Mouse (Mus musculus) limb, embryonic 15.5 days (tissue): ENCODE results near the gene Cx3cr1. TPM values are rescaled to one million over a fixed set of nuclear protein-coding genes. Genes with fewer than 3 reads are reported as not detected.
A peak's percentile ranks its signal among the peaks of the same experiment; 100 is the strongest.

ENCODE experiments used
- ATAC-seq: fragments of 200-750 bp; cut with Nextera tagmentation; 2 replicates; pipeline ENCODE4 v1.8.0; 2017; ENCODE audit warnings: low read depth, moderate TSS enrichment; ENCODE audit not compliant: insufficient number of reproducible peaks, low FRiP score, low TSS enrichment
- H3K27ac ChIP-seq: fragments of 300-500 bp; sonication (generic); 2 replicates; pipeline ENCODE4 v1.5.1; 2015; ENCODE audit warnings: moderate library complexity, mild to moderate bottlenecking, inconsistent platforms
- H3K27me3 ChIP-seq: fragments of 300-500 bp; sonication (generic); 2 replicates; pipeline ENCODE4 v1.6.1; 2015; ENCODE audit warnings: inconsistent platforms
- H3K36me3 ChIP-seq: fragments of 300-500 bp; sonication (generic); 2 replicates; pipeline ENCODE4 v1.6.1; 2015; ENCODE audit warnings: inconsistent platforms
- H3K4me1 ChIP-seq: fragments of 300-500 bp; sonication (generic); 2 replicates; pipeline ENCODE4 v1.6.1; 2015; ENCODE audit warnings: inconsistent platforms
- H3K4me2 ChIP-seq: fragments of 300-500 bp; sonication (generic); 2 replicates; pipeline ENCODE4 v1.6.1; 2015; ENCODE audit warnings: mild to moderate bottlenecking, inconsistent platforms
- H3K4me3 ChIP-seq: fragments of 300-500 bp; sonication (generic); 2 replicates; pipeline ENCODE4 v1.5.1; 2015; ENCODE audit warnings: mild to moderate bottlenecking, inconsistent platforms
- H3K9ac ChIP-seq: fragments of 300-500 bp; sonication (generic); 2 replicates; pipeline ENCODE4 v1.6.1; 2015; ENCODE audit warnings: inconsistent platforms
- H3K9me3 ChIP-seq: fragments of 300-500 bp; sonication (generic); 2 replicates; pipeline ENCODE4 v1.6.1; 2016; ENCODE audit warnings: inconsistent platforms
- WGBS: fragments of 180-500 bp; shearing (Covaris S2); methylation state at CpG from one replicate; pipeline ENCODE4 v1.1.7; 2015; 5-methylcytosine and 5-hydroxymethylcytosine counted together
- polyA plus RNA-seq: library from polyadenylated mRNA; unstranded; fragments of >200 nt; fragmentation: Nextera tagmentation; extraction: Ambion mirVana; gene quantifications from 2 replicates; pipeline ENCODE4 v1.2.1, GENCODE M21; 2015

Cx3cr1 gene
- polyA plus RNA-seq, 1 experiment from 2014 or later: 16.0 TPM

DNA sequence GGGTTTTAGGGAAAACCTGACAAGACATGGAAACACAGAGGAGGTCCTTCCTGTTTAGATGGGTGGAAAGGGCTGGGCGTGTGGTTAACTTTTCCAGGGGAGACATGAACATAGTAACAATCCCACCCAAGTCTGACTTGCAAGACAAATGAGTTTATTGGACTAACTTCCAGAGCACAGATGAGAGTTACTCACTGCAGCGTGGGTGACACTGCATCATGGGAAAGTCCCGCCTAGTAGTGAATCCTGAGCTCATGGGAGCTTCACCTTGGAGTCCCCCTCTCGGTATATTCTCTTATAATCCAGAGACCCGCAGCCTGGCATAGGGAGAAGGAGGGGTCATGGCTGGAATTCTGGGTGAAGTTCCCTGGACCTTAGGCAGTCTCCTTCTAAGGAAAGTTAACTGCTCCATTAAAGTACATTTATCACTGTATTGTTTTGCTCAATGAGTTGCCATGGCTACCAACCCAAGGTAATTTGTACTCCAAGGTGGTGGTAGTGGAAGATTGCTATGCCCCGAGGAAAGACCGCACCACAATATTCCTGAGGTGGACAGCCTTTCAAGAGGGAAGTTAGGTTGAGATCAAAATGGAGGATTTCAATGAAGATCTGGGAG is 60.3 kb downstream of the Cx3cr1 start:
- peaks cover 20% of the 10 kb centered on the region for H3K4me1 ChIP-seq
- H3K4me3 ChIP-seq: no peak overlapping the region
- 64% methylated on average over 7 of the region's 7 CpGs for WGBS
- H3K9ac ChIP-seq: no peak overlapping the region
- H3K27me3 ChIP-seq: no peaks in the 10 kb centered on the region
- no peak overlapping the region for H3K4me2 ChIP-seq
- H3K36me3 ChIP-seq: no peaks in the 10 kb centered on the region
- ATAC-seq: no peak
- no peak overlapping the region for H3K27ac ChIP-seq
- no peaks in the 10 kb centered on the region for H3K9me3 ChIP-seq

DNA sequence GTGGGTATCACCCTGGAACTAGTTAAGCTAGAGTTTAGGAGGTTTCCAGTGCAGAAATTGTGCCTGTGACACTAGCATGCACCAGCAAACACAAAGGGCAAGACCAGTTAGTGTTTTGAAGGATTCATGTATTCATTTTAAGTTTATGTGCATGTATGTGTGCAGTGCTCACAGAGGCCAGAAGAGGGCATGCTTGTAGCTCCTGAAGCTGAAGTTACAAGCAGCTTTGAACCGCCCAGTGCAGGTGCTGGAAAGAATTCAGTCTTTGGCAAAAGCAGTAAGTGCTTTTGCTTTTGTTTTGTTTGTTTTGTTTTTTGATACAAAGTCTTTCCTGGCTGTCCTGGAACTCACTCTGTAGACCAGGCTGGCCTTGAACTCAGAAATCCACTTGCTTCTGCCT is 61.8 kb downstream of the Cx3cr1 start:
- Histone ChIP-seq H3K27ac (no peak overlapping the region), H3K4me1 (peaks cover 20% of the 10 kb centered on the region), H3K4me3 (no peak overlapping the region), H3K36me3 (no peaks in the 10 kb centered on the region), H3K27me3 (no peaks in the 10 kb centered on the region), H3K9me3 (no peaks in the 10 kb centered on the region), H3K4me2 (no peak overlapping the region), H3K9ac (no peak overlapping the region)
- ATAC-seq: no peak
- WGBS: 86% methylated on average over 1 of the region's 1 CpGs

DNA sequence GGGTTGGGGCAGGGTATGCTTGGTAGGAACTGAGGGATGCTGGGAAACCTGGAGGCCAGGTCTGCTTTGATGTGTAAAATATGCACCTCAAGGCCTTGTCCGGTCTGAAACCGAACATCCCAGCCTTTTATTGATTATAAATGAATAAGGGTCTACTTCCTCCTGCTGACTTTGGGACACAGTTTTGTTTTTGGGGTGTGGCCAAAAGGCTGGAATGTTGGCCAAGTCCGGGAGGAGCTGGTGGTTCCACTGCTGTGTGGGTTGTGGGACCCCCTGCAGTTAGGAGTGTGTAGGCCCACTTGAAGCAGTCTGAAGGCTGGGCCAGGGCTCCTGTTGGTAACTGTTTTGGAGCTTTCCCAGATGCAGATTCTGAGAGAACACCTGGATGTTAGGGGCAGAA is 63.7 kb downstream of the Cx3cr1 start:
- H3K4me2 ChIP-seq: no peak overlapping the region
- no peaks in the 10 kb centered on the region for H3K27me3 ChIP-seq
- 37% methylated on average over 3 of the region's 3 CpGs for WGBS
- H3K9ac ChIP-seq: no peak overlapping the region
- no peak overlapping the region for H3K4me3 ChIP-seq
- H3K36me3 ChIP-seq: no peaks in the 10 kb centered on the region
- no peak for ATAC-seq
- no peaks in the 10 kb centered on the region for H3K9me3 ChIP-seq
- H3K27ac ChIP-seq: no peak overlapping the region
- peaks cover 23% of the 10 kb centered on the region for H3K4me1 ChIP-seq

DNA sequence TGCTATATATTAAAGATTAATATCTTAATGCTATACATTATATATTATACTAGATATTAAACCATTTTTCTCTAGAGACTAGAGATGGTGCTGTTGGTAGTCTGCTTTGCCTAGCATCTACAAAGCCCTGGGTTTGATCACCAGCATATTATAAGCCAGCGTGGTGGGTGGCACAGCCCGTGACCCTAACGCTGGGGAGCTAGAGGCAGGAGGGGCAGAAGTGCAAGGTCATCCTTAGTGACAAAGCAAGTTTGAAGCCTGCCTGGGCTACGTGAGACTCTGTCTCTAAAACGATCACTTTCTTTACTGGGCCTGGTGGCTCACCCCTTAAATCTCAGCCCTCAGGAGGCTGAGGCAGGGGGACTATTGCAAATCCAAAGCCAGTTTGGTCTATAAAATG is 66.8 kb downstream of the Cx3cr1 start:
- Histone ChIP-seq H3K27ac (no peak overlapping the region), H3K9ac (no peak overlapping the region), H3K9me3 (no peaks in the 10 kb centered on the region), H3K4me1 (peaks cover 28% of the 10 kb centered on the region), H3K36me3 (no peaks in the 10 kb centered on the region), H3K4me3 (no peak overlapping the region), H3K4me2 (no peak overlapping the region), H3K27me3 (no peaks in the 10 kb centered on the region)
- 79% methylated on average over 5 of the region's 5 CpGs for WGBS
- no peak for ATAC-seq

DNA sequence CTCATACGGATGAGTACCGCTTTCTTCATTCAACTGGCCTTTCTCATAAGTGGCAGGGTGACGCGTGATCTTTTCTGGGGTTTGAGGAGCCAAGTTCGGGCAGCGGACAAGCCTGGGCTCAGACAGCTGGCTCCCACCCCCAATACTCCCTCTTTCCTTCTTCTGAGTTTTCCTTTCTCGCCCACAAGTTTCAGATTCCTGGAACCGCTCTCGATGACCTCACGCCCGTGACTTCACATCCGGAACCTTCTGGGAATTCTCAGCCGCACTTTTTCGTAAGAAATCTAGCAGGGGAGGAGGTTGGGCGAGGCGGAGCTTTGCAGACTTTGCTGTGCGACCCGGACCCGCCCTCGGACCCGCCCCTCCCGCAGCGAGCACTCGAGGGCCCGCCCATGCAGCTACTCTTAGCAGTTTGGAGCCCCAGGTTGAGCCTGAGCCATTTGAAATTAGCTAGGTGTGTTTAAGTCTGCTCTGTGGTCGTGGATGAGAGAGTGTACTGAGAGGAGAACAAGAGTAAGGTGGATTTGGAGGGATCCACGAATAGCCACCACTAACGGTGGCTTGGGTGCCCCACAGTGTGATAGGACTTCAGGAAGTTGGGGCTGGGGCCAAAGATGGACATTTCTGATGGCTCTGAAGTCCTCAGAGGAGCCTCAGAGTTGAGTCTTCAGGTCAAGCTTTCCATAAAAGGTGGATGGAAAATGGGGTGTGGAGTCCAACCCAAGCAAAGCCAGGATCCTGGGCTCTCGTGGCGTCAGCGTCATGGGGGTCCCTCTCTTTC is 67.5 kb downstream of the Cx3cr1 start:
- H3K27ac ChIP-seq: peak overlapping the region; percentile 82
- H3K4me2 ChIP-seq: peak overlapping the region; percentile 60
- peaks cover 28% of the 10 kb centered on the region for H3K4me1 ChIP-seq
- peak overlapping the region; percentile 44 for H3K4me3 ChIP-seq
- H3K9ac ChIP-seq: peak overlapping the region; percentile 31
- no peaks in the 10 kb centered on the region for H3K9me3 ChIP-seq
- H3K27me3 ChIP-seq: no peaks in the 10 kb centered on the region
- ATAC-seq: peak; percentile 82
- 11% methylated on average over 31 of the region's 31 CpGs for WGBS
- no peaks in the 10 kb centered on the region for H3K36me3 ChIP-seq

DNA sequence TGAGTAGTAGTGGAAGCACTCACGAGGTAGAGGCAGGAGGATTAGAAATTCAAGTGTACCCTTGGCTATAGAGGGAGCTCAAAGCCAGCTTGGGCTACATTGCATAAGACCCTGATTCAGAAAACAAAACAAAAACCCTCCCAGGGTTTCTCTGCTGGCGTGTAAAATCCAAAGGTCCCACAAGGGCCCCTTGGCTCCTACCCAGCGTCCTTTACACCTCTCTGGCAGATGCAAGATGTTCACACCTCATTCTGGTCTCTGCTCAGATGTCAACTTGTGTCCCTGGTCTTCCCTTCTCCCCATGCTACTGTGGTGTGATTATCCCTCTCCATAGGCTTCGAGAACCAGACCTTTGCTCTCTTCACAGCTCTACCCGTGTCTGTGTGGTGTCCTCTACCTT is 68.9 kb downstream of the Cx3cr1 start:
- no peak overlapping the region for H3K4me2 ChIP-seq
- no peak overlapping the region for H3K9ac ChIP-seq
- no peak for ATAC-seq
- H3K36me3 ChIP-seq: no peaks in the 10 kb centered on the region
- peaks cover 24% of the 10 kb centered on the region for H3K4me1 ChIP-seq
- 74% methylated on average over 5 of the region's 5 CpGs for WGBS
- no peaks in the 10 kb centered on the region for H3K27me3 ChIP-seq
- H3K9me3 ChIP-seq: no peaks in the 10 kb centered on the region
- no peak overlapping the region for H3K4me3 ChIP-seq
- no peak overlapping the region for H3K27ac ChIP-seq

DNA sequence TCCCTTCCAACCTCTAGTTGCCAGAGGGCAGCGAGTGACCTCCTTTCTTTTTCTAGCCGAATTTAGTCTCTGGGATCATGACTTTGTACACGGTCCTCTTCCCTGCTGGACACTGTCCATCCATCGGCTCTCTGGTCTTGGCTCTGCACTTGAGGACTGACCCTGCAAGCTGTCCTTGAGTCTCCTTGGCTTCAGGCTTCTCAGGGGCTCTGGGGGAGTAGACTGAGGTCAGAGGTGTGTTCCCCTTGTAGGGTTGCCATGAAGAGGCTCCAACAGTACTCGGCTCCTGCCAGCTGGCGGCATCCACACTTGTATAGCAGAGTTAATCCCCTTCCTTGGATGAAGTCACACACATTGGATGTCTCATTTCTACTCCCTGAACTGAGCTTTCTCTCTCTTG is 70.0 kb downstream of the Cx3cr1 start:
- Histone ChIP-seq H3K27me3 (no peaks in the 10 kb centered on the region), H3K27ac (no peak overlapping the region), H3K4me2 (no peak overlapping the region), H3K9me3 (no peaks in the 10 kb centered on the region), H3K4me3 (no peak overlapping the region), H3K9ac (no peak overlapping the region), H3K36me3 (no peaks in the 10 kb centered on the region), H3K4me1 (peaks cover 22% of the 10 kb centered on the region)
- no peak for ATAC-seq
- 77% methylated on average over 6 of the region's 6 CpGs for WGBS

DNA sequence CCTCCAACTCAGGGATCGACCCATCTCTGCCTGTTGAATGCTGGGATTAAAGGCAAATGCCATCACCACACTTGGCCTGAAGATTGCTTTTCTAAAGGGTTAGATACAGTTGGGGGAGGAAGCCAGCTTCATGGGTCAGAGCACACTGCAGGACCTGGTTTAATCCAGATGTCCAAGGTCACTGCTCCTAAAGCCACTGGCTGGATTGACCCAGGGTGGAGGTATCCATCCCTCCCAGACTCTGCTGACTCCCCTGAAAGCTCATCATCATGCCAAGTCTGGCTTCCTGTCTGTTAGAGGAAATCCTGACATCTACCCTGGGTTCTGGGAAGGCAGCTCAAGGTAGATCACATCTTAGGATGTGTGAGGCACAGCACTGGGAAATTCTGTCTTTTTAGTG is 70.9 kb downstream of the Cx3cr1 start:
- 79% methylated on average over 1 of the region's 1 CpGs for WGBS
- H3K4me1 ChIP-seq: peaks cover 22% of the 10 kb centered on the region

DNA sequence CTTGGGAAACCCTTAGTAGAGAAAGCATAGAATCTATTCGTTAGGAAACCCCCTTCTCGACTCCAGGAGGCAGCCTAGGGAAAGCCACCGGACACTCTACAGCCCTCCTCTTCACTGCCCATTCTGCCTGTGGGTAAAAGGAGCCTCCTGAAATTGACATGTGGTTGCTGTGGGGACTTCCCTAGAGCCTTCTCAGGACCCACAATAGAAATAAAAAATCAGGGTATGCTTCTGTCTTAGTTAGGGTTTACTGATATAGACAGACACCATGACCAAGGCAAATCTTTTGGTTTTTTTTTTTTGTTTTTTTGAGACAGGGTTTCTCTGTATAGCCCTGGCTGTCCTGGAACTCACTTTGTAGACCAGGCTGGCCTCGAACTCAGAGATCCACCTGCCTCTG is 73.6 kb downstream of the Cx3cr1 start:
- no peak overlapping the region for H3K9ac ChIP-seq
- WGBS: 81% methylated on average over 4 of the region's 4 CpGs
- H3K4me3 ChIP-seq: no peak overlapping the region
- ATAC-seq: no peak
- H3K36me3 ChIP-seq: no peaks in the 10 kb centered on the region
- H3K4me1 ChIP-seq: peaks cover 10% of the 10 kb centered on the region
- no peak overlapping the region for H3K4me2 ChIP-seq
- H3K9me3 ChIP-seq: no peaks in the 10 kb centered on the region
- 0 out of 2 replicates have a peak, but pooled peaks cover 5% of the 10 kb centered on the region for H3K27me3 ChIP-seq
- no peak overlapping the region for H3K27ac ChIP-seq

More for the DNA sequence above, 70.9 kb downstream of the Cx3cr1 start:
- Histone ChIP-seq H3K4me3 (no peak overlapping the region), H3K27me3 (no peaks in the 10 kb centered on the region), H3K9ac (no peak overlapping the region), H3K36me3 (no peaks in the 10 kb centered on the region), H3K27ac (no peak overlapping the region), H3K4me2 (no peak overlapping the region), H3K9me3 (no peaks in the 10 kb centered on the region)
- ATAC-seq: no peak

DNA sequence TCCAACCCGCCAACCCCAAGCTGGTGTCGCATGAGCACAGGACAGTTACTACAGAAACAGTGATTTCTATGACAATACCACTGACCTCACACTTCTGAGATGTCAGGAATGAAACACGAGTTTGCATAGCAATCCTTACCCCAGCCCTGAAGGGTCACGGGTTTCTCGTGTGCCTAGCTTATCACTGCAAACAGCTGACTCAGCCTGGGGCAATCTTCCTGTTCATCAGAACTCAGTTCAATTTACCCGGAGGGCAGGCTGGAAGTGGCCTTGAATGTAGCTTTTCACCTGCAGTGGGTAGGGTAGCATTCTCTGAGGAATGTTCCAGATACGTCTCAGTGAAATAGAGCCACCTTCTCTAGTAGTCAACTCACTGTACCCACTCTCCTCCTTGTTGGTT is 75.5 kb downstream of the Cx3cr1 start:
- no peak overlapping the region for H3K9ac ChIP-seq
- ATAC-seq: no peak
- H3K4me3 ChIP-seq: no peak overlapping the region
- no peaks in the 10 kb centered on the region for H3K36me3 ChIP-seq
- 0 out of 2 replicates have a peak, but pooled peaks cover 5% of the 10 kb centered on the region for H3K27me3 ChIP-seq
- no peak overlapping the region for H3K4me2 ChIP-seq
- WGBS: 66% methylated on average over 7 of the region's 7 CpGs
- no peaks in the 10 kb centered on the region for H3K9me3 ChIP-seq
- no peaks in the 10 kb centered on the region for H3K4me1 ChIP-seq
- H3K27ac ChIP-seq: no peak overlapping the region

DNA sequence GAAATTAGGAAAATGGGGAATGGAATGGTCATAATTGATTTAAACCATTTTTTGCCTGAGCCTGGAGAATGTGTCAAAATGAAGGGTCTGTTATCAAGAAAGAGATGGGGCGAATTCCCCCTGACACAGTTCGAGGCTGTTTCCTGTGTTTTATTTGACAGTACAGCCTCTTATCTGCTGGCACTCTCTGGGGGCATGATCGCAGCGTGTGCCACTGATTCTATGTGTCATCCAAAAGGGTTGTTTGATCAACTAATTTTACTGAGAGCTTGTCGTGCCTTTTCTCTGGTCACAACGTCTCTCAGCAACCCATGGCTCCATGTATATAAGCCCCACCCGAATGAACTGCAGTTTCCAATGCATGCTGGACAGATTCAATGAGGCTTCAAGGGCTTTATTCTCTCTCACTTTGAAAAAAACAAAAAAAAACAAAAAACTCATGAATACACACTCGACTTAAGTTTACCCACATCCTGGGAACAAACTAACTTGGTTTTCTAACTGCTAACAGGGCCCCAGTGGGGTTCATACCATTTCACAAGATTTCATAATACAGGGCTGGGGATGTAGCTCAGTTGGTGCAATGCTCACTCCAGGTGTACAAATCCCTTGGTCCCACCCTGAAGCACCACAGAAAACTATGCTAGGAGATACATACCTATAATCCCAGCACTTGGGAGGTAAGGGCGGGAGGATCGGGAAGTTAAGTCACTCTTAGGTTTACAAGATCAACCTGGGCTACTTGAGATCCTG is 76.4 kb downstream of the Cx3cr1 start:
- no peak overlapping the region for H3K4me2 ChIP-seq
- 0 out of 2 replicates have a peak, but pooled peaks cover 5% of the 10 kb centered on the region for H3K27me3 ChIP-seq
- H3K27ac ChIP-seq: no peak overlapping the region
- H3K36me3 ChIP-seq: no peaks in the 10 kb centered on the region
- H3K9me3 ChIP-seq: no peaks in the 10 kb centered on the region
- WGBS: 74% methylated on average over 10 of the region's 10 CpGs
- H3K9ac ChIP-seq: no peak overlapping the region
- no peaks in the 10 kb centered on the region for H3K4me1 ChIP-seq
- ATAC-seq: no peak
- H3K4me3 ChIP-seq: no peak overlapping the region

DNA sequence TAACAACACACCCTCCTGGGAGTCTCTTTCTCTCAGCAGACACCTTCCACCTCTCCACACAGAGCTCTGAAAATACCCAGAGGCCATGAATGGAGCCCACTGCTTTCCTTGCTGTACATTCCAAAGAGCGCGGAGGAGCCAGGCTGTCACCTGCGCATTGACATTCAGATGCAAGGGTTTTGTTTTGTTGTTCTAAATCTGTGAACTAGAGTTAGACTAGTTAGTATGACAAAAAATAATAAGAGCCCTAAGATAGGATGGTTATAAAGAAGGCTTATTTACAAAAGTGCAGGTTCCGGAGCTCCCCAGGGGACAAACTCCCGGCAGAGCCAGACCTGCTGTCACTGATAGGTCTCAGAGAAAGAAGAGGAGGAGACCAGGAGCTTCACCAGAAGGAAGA is 78.4 kb downstream of the Cx3cr1 start:
- no peak overlapping the region for H3K9ac ChIP-seq
- H3K4me1 ChIP-seq: 0 out of 2 replicates have a peak, but pooled peaks cover under 1% of the 10 kb centered on the region
- H3K4me3 ChIP-seq: no peak overlapping the region
- H3K27me3 ChIP-seq: 0 out of 2 replicates have a peak, but pooled peaks cover 5% of the 10 kb centered on the region
- H3K9me3 ChIP-seq: no peaks in the 10 kb centered on the region
- no peaks in the 10 kb centered on the region for H3K36me3 ChIP-seq
- H3K4me2 ChIP-seq: no peak overlapping the region
- 30% methylated on average over 5 of the region's 5 CpGs for WGBS
- ATAC-seq: no peak
- no peak overlapping the region for H3K27ac ChIP-seq
